Mouse (Mus musculus) thymus, postnatal 25 days (tissue): ENCODE data around the gene Trim75.
"Not testable (repeated sequence)": the region's sequence is repeated elsewhere in the genome, so short reads cannot be mapped to it uniquely, and the experiment has no call there.

Experiments
- DNase-seq: peaks from one replicate; pipeline ENCODE4 v3.0.0; 2022

Trim75 gene

DNA sequence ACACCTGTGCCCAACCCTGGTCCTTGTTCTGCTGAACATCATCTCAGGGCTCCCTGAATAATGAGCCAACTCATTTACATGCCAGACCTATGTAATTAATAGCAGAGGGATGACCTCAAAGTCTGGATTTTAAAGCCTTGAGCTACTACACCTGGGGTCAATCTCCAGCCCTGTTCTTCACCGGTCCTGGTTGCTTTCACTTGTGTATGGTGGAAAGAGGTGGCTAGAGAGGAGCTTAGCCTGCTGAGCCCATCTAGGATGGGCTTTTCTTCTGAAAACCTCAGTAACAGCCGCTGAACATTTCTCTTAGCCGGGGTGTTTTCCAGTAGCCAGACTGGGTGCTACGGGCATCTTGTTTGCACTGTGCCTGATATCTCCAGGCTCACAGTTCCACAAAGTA lies at the start of gene Trim75:
TSS of gene Trim75 (minus strand) at position 101 of the 400 bp plus-strand sequence.
- DNase-seq = no peak

DNA sequence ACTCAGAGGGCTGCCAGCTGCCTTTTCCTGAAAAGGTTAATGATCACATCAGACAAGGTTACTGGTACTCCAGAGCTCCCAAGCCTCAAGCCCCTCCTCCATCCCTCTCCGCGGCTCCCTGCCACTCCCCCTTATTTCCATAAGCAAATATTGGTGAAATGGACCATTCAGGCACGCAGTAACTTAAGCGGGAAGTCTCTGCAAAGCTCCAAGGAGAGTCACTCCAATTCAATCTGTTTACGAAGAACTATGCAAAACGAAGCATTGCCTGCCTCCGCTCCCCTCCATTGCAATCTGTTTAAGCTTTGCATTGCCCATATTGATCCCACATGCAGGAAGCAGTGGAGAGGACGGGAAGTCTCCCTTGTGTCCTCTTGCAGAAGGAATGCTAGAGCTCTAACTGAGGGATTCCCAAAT lies 49.5 kb upstream of the Trim75 start, which contains the start of gene Apela:
TSS of gene Apela (minus strand) at position 220 of the 417 bp plus-strand sequence.
- no peak for DNase-seq

DNA sequence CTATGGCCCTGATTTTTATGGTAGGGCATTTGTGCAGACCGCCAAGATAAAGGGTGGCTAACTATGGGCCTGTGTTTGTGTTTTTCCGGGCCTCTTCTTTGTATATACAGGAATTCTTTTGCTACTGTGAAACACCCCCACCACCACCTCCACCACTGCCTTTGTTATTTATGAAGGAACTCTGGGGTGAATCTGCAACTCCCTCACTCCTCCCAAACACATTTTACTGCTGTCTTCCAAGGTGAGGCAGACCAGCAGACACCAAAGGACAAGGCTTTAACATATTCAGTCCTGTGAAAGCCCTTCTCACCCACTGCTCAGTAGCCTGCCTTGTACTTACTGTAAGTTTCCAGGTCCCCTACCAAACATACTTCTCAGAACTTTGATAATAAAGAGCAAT lies 46.5 kb upstream of the Trim75 start:
- DNase-seq = no peak

DNA sequence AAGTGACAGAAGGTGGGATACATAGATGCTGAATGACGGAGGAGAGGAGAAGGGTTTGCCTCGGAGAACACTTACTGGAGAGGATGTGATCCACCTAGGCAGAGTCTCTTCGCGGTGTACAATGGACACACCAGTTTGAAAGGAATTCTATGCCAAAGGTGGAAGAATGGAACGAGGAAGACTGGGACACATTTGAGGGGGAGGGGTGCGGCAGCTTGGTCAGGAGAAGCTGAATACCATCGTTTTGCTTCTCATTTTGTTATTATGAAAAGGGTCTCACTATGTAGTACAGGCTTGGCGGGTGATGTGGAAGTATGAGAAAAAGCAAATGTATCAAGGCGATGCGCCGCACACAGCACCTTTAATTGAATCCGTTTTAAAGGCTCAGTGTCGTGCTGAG lies 45.4 kb upstream of the Trim75 start:
- no peak for DNase-seq

DNA sequence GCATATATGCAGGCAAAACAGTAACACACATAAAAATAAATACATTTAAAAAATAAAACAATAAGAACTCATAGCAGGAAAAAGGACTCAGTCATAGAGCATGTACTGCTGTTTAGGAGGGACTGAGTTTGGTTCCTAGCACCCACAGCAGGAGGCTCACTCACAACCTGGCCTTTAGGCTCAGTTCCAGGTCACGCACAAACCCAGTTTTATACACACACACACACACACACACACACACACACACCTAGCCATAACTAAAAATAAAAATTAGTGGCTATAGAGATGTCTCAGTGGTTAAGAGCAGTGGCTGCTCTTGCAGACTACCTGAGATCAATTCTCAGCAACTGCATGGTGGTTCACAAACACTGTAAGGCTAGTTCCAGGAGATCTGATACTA lies 44.5 kb upstream of the Trim75 start:
- no peak for DNase-seq

DNA sequence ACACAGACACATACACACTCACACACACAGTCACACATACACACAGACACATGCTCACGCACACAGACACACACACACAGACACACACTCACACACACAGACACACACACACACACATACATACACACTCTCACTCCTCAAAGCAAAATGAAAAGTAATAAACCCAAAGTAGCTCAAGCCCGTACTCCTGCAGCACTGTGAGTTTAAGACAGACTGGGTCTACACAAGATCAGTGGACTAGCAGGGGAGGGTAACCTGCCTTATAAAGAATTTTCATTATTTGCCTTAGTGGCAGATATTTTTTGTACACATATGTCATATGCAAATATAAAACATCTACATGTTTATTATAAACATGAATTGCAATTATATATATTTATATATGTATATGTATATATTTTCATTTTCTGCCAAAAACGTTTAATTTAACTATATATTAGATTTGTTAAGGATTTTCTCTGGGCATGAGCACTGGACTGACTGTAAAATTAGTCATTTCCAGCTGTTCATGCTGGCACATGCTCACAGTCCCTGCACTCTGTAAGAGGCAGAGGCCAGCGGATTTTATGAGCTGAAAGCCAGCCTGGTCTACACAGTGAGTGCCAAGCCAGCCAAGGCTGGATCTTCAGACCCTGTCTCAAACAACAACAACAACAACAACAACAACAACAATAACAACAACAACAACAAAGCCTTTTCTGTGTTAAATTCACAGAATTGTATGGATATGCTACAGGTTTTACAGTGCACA lies 43.3 kb upstream of the Trim75 start:
- no peak for DNase-seq

DNA sequence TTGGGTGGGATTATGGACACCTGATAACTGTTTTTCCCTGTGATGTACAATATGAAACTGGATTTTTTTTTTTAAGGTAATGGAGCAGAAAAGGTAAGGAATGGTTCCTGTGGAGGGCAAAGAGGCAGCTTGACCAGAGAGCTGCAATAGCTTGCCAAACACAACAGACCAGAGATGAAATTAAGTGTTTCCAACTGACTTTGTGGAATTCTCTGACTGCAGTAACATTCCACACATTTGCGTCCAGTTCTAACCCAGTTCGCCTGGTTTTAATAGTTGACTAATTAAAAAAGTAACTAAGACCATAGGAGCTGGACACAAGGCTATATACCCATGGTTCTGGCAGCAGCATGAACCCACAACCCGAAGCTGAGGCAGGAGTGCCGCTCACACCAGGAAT lies 42.1 kb upstream of the Trim75 start:
- DNase-seq = no peak

DNA sequence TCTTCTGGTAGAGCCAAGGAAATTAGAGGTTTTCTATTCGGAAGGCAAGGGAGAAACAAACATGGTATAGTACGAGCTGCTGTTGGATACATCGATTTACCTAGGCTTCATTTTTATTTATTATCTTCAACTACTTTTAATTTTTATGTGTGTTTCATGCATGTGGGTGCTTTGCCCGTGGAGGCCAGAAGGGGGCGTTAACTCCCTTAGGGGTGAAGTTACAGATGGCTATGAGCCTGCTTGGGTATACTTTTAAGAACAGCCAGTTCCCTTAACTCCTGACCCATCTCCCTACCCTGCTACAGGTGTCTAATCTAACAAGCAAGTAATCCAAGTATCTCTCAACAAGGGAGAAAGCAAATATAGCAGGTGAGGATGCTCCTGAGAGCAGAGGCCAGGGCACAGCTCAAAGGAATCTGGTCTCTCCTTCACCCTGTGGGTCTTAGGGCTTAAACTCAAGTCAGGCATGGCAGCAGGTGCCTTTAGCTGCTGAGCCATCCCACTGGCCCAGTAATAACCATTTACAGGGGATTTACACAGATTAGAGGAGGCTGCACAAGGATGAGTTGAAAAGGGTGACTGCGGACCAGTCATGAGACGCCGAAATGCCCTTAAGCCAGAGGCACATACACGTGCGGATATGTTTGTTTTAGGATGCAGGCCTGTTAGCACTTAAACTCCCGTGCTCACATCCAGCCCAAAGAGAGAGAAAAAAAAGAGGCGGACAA lies 41.5 kb upstream of the Trim75 start:
- DNase-seq = no peak

DNA sequence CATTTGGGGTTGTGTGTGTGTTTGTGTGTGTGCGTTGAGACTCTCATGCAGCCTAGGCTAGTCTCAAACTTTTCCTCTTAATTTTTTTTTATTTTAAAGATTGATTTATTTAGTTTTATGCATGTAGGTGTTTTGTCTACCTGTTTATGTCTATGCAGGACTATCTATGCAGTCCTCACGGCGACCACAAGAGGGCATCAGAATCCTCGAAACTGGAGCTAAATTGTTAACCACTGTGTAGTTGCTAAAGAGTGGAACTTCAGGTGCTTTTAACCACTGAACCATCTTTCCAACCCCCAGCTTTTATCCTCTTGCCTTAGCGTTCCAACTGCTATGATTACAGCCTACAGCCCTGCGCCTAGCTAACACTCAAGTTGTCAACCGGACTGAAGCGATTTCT lies 34.9 kb upstream of the Trim75 start:
- peak; percentile 43 for DNase-seq

DNA sequence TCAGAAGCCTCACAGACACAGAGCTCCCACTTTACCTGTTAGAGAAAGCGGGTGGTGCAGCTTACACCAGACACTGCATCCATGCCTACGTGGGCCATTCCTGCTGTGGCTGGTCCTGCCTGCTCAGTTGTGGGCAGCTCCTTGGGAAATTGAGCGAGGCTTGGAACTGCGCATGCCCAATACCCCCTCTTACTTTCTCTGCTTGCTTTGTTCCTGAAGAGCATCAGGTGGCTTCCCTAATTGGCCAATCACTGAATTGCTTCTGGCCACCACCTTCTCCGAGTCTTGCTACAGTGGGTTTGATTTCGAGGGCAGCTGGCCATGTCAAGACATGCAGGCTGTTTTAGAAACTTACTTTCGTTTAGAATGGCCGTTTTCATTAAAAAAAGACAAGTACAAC lies 30.8 kb upstream of the Trim75 start, which contains the start of the genes Trim61 and Trim60:
TSS of gene Trim61 (minus strand) at position 101 of the 400 bp plus-strand sequence.
TSS of gene Trim60 (minus strand) at position 162 of the 400 bp plus-strand sequence.
- no peak for DNase-seq

DNA sequence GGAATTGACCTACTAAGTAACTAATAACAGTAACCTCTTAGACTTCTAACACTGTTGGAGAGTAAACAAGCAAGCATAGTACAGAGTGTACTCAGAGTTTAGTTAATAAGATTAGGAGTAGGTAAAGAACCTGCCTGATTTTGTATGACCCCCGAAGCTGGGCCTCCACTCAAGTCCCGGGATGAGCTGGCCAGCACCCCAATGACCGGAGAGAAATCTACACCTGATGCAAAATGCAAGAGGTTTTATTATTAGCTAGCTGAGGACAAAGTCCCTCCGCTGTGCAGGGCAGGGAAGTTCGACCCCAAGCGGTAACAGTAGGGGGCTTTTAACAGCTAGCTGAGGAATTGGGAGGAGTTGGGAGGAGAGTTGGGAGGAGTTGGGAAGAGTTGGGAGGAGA lies 20.0 kb upstream of the Trim75 start:
- DNase-seq = not testable (repeated sequence)

DNA sequence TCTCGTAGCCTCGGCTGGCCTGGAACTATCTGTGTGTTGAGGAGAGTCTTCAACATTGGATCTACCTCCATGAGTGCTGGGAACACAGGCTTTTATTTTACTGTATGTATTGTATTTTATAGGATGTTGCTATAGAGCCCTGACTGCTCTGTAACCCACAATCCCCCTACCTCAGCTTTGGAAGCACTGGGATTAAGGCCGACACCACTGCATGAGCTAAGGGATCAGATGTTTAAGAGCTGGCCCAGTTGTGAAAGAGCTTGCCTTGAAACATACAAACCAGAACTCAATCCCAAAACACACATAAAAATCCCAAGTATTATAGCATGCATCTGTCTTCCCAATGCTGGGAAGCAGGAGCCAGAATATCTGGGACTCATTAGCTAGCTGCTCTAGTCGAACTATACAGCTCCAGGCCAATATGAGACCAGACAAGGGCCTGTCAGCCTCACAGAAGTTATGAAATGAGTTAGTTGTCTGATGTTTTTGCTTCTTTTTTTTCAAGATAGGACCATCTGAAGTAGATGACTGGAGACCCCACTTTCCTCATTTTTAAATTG lies 11.3 kb upstream of the Trim75 start:
- DNase-seq = no peak

DNA sequence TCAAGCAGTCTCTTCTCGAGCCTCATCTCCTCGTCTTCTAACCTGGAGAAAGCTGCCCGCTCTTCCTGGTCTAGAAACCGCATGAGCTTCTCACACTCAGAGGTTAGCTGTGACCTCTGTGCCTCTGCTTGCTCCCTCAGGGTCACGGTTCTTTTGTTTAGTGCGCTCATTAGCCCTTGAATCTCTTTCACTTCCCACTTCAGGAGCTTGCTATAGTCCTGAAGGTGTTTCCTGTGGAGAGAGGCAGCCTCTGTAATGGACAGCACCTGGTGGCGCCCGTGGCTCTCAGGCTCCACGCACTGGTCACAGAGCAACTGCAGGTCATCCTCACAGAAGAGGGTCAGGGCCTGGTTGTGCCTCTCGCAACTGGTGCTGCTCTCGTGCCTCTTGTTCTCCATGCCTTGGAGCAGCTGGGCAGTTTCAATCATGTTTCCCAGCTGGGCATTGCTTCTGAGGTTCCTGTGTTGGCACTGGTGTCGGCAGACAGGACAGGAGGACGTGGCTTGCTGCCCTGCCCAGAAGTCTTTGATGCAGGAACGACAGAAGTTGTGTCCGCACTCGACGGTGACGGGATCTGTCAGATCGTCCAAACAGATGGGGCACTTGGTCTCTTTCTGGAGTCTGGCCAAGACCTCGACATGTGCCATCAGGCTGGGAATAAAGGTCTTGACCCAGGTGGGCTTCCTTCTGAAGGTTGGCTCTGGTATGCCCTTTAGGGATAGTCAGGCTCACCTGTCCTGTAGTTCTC lies 4.3 kb downstream of the Trim75 start:
- no peak for DNase-seq

DNA sequence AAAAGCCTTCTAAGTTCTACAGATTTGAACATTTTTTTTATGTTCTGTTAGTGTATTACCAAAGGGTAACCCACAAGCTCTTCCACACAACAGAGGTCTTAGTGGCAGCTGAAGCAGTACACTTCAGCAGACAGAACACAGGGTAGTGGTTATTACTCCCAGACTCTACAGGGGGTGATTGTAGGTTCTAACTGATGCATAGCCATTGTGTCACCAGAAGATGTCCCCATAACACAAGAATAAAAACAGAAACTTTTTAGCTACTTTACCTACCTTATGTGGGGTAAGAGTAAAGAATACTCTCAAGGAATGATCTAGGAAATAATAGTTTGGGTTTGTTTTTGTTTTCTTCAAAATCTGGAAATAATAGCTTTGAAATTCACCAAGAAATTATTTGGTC lies 24.8 kb downstream of the Trim75 start:
- DNase-seq = no peak

DNA sequence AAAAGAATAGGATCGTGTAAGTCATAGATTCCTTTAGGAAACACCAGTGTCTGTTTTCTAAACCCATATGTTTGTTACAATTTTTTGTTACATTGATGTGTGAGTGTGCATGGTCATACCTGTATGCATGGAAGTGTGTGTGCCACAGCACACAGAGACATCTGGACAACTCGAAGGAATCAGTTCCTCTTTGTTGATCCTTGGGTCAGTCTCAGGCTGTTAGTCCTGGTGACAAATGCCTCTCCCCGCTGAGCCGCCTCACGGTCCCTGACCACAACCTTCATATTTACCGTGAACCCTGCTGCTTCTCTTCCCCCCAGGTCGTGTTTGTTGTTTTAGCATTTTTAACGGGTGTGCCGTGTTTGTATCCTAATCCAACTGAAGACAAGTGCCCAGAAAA lies 28.6 kb downstream of the Trim75 start:
- DNase-seq = no peak

DNA sequence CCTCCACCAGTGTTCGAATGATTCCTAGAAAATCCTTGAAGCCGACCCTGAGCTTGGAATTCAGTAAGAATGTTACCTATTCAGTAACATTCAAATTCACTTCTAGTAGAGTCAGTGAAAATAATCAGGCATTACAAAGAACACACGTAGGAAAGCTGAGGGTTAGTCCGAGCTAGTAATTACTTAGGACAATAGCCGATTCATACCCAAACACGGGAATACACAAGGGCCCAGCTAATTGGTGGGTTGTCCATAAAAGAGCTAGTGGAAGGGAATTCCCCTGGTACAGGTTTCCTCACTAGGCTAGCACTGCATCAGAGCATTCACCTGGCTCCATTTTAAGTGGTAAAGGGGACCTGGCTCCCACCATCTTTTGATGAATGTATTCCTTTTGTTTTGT lies 35.5 kb downstream of the Trim75 start:
- DNase-seq = no peak

DNA sequence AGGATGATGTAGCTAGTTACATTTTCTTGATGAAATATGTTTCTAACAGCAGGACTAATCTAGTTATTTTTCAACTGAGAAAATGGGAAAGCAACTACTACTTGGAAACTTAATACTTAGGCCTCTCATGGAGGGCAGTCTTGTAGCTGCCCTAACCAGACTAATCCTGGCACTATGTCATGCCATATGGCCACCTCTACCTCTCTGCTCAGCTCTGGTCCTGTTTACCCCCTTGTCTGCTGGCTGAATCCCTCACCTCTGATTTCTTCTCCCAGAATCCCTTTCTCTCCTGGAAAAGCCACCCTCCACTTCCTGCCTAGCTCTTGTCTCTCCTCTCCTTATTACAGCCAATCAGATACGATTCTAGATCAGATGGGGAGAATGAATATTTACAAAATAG lies 39.3 kb downstream of the Trim75 start:
- no peak for DNase-seq

DNA sequence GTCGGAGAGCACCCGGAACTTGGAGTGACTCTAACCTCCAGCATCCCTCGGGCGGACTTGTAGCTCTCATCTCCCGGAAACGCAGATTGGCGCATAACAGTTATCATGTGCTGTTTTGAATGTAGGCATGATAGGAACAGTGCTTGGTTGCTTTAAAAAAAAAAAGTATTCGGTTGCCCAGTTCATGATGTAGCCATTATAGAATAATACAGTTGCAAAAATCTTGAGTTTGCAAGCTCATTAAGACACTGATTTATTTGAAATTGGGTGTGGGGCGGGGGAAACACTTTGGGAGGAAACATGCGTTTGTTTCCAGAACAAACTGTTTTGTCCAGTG lies 40.0 kb downstream of the Trim75 start:
- DNase-seq = no peak

DNA sequence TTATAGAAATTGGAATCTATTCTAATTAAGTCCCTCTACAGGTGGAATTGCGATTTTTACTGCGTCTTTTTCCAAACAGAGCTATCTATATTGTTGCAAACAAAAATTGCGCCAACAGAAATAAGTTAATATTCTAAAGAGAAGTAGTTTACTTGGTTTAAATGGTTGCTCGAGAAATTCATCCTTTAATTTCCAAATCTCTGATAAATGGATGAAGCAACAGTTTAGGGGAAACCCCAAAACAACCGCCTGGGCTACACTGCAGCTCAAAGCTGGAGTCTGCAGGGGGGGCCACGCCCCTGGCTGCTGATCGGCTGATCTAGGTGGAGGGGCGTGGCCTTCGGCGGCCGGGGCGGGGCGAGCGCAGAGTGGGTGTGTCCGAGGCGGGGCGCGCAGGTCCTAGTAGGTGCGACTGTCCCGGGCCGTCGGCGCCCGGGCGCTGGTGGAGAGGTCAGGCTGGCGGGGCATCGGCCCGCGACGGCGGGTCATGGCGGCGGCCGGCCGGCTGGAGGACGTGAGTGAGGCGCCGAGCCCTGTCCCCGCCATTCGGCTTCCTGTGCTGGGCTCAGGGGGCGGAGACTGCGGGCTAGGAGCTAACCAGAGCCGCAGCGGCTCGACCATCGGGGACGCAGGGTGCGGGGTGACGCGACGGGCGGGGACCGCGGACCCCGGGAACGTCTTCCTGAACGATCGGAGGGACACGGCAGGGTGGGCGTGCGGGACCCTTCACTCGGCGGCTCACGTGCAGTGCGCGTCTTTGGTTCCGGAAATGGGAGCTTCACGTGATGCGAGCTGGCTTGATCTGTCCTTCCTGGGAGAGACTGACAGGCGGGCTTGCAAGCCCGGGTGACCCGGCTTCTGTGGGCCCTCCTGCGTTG lies 40.6 kb downstream of the Trim75 start, which contains the start of gene Tmem192:
TSS of gene Tmem192 (plus strand) at position 366 of the 878 bp plus-strand sequence.
- peak; percentile 98 for DNase-seq

DNA sequence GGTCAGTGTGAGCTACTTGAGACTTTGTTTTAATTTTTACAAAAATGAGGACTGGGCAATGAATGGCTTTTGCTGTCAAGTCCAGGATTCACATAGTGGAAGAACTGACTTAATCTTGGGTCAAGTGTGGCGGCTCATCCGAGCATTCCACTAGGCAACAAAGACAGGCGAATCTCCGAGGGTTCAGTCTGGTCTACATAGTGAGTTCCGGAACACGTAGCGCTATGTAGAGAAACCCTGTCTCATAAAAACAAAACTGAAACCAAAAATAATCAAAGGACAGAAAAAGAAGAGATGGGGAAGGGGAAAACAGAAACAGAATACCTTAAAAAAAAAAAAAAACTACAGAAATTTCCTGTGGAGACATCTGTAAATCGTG lies 41.2 kb downstream of the Trim75 start:
- peak; percentile 28 for DNase-seq

DNA sequence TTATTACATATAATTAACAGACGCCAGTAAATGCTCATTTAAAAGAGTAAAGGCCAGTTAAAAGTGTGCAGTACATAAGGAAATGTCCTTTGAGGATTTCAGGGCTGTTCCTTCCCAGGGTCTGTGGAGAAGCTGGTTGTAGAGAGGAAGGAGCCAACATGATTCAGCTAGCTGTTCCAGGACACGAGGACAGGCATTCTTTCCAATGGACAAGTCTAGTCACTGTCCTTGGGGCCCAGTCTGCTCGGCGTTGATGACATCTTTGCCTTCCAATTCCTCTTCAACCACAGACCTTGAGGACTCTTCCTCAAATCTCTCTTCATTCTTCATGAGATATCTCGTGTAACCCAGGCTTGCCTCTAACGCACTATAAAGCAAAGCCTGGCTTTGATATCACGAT lies 42.0 kb downstream of the Trim75 start:
- DNase-seq = no peak

DNA sequence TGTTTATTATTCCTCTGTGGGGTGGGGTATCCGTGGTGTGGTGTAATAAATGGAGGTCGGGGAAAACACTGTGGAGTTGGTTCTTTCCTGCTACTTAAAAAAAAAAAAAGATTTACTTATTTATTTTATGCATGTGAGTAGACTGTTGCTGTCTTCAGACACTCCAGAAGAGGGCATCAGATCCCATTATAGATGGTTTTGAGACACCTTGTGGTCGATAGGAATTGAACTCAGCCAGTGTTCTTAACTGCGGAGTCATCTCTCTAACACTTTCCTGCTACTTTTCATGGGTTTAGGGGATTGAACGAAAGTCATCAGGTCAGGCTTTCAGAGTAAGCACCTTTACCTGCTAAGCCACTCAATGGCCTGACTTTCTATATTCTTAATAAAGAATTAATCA lies 42.8 kb downstream of the Trim75 start:
- peak; percentile 16 for DNase-seq
